Mouse (Mus musculus): Measurements from ENCODE around the gene Cd151. TPM values are rescaled to one million over a fixed set of nuclear protein-coding genes. Genes with fewer than 3 reads are reported as not detected.

Gene Cd151
- polyA plus RNA-seq, 1 experiment, result 99.0 TPM

DNA sequence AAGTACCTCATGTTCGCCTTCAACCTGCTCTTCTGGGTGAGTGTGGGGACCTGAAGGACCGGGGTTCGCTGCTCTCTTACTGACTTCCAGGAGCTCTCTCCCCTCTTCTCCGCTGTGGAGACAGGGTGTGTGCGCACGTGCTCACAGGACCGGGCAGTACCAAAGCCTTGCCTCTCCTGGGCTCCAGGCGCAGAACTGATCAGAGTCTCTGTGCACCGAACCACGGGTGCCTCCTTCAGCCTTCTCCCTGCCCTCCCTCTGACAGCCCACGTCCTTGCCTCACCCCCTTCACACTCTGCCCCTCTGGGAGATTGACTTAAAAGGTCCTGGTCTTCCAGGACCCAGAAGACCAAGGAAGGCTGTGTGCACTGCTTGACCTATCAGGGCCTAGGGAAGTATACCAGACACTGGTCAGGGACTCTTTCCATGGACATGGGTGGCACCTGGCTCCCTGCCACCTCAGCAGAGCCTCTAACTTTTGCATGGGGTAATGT is 15.4 kb downstream of the Cd151 start:
- TF ChIP-seq EP300 (IDR thresholded peaks at IDR 0.05; ENCODE audit: insufficient read depth, low read depth, low read length) (no peak), POLR2A (IDR thresholded peaks at IDR 0.05; ENCODE audit: insufficient read depth, low read length) (no peak), CTCF (IDR thresholded peaks at IDR 0.05; ENCODE audit: low read depth, low read length) (no peak)
- H3K27me3 ChIP-seq (ENCODE audit: control insufficient read depth, insufficient read depth, low read length, poor library complexity, severe bottlenecking), result no peaks in the 10 kb centered on the region
- H3K27ac ChIP-seq (ENCODE audit: insufficient read depth, low read length), result no peak overlapping the region
- peak overlapping the region; percentile 74 for H3K4me3 ChIP-seq (ENCODE audit: low read depth, low read length)
- peaks cover 5% of the 10 kb centered on the region for H3K4me1 ChIP-seq (ENCODE audit: control insufficient read depth, insufficient read depth, low read length)
- H3K9ac ChIP-seq (ENCODE audit: low read depth, poor library complexity, severe bottlenecking), result peak overlapping the region; percentile 67
- no peaks in the 10 kb centered on the region for H3K9me3 ChIP-seq (replicated peaks; ENCODE audit: control insufficient read depth, insufficient read depth, low read length, poor library complexity, severe bottlenecking)
- no peaks in the 10 kb centered on the region for H3K36me3 ChIP-seq (ENCODE audit: control insufficient read depth, insufficient read depth, low read length, poor library complexity, severe bottlenecking)

DNA sequence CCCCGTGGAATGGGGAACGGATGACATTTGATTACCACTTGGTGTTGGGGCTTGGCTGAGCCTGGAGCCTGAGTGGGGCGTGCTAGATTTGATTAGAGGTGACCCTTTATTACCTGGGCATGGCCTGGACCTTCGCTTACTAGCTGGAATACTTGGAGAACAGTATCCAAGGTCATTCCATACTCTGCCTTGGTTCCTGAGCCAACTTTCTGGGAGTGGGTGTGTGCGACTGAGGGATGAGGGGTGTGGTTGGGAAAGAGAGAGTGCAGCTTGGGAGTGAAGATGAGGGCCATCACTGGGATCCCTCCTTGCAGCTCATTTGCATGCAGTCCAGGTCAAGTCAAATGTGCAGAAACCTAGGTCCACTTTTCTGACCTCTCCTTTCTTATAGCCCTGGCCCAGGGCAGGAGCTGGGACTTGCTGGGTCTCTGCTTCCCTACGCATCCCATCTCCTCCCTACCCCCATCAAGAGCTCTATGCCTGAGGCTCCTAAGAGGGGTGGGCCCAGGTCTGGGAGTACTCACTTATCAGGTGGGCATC is 16.0 kb downstream of the Cd151 start:
- no peaks in the 10 kb centered on the region for H3K9me3 ChIP-seq (replicated peaks; ENCODE audit: control insufficient read depth, insufficient read depth, low read length, poor library complexity, severe bottlenecking)
- peaks cover 5% of the 10 kb centered on the region for H3K4me1 ChIP-seq (ENCODE audit: control insufficient read depth, insufficient read depth, low read length)
- no peaks in the 10 kb centered on the region for H3K36me3 ChIP-seq (ENCODE audit: control insufficient read depth, insufficient read depth, low read length, poor library complexity, severe bottlenecking)
- no peak overlapping the region for H3K9ac ChIP-seq (ENCODE audit: low read depth, poor library complexity, severe bottlenecking)
- H3K27ac ChIP-seq (ENCODE audit: insufficient read depth, low read length), result no peak overlapping the region
- H3K4me3 ChIP-seq (ENCODE audit: low read depth, low read length), result no peak overlapping the region
- no peaks in the 10 kb centered on the region for H3K27me3 ChIP-seq (ENCODE audit: control insufficient read depth, insufficient read depth, low read length, poor library complexity, severe bottlenecking)
- TF ChIP-seq EP300 (IDR thresholded peaks at IDR 0.05; ENCODE audit: insufficient read depth, low read depth, low read length) (no peak), POLR2A (IDR thresholded peaks at IDR 0.05; ENCODE audit: insufficient read depth, low read length) (no peak), CTCF (IDR thresholded peaks at IDR 0.05; ENCODE audit: low read depth, low read length) (no peak)

DNA sequence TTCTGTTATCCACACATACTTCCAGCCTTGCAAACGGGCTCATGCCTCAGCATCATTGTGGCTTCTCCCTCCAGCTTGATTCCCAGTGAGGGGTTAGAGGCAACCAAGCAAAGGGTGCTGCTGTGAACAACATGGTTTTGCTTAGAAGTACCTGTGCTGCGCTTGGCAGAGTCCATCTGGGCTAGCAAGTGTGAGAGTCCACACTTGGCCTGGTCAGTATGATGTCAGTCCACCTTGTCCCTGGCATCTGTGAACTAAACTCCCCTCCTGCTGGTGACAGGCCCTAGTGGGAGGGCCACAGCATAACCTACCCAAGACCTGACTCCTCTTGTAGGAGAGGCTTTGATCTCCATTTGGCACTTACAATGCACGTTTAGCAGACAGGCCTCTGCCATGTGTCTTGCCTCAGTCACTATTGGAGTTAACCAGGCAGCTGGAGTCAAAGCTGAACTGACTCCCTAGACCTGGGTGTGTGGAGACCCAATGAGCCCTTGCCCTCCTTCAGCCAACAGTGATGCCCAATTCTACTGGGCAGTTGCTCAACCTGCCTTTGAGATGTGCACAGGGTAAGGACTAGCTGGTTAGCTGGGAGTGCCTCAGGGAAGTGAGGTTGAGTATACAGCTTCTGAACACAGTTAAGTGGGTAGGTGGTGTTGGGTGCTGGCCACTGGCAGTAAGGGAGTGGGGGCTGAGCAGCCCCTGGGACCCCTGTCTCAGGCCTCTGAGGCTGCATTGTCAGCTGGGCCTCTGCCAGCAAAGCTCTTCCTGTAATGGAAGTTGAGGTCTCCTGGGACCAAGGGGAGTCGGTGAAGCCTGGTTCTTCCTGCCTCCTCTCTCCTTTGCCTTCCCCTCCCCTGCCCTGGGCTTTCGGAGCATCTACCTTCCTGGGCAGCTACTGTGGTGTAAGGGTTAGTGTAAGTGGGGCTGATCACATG is 17.3 kb downstream of the Cd151 start:
- Histone ChIP-seq H3K27ac (ENCODE audit: insufficient read depth, low read length) (no peak overlapping the region), H3K9ac (ENCODE audit: low read depth, poor library complexity, severe bottlenecking) (no peak overlapping the region), H3K4me3 (ENCODE audit: low read depth, low read length) (no peak overlapping the region), H3K36me3 (ENCODE audit: control insufficient read depth, insufficient read depth, low read length, poor library complexity, severe bottlenecking) (no peaks in the 10 kb centered on the region), H3K4me1 (ENCODE audit: control insufficient read depth, insufficient read depth, low read length) (peaks cover 5% of the 10 kb centered on the region), H3K9me3 (replicated peaks; ENCODE audit: control insufficient read depth, insufficient read depth, low read length, poor library complexity, severe bottlenecking) (no peaks in the 10 kb centered on the region), H3K27me3 (ENCODE audit: control insufficient read depth, insufficient read depth, low read length, poor library complexity, severe bottlenecking) (no peaks in the 10 kb centered on the region)
- TF ChIP-seq POLR2A (IDR thresholded peaks at IDR 0.05; ENCODE audit: insufficient read depth, low read length) (no peak), CTCF (IDR thresholded peaks at IDR 0.05; ENCODE audit: low read depth, low read length) (no peak)

DNA sequence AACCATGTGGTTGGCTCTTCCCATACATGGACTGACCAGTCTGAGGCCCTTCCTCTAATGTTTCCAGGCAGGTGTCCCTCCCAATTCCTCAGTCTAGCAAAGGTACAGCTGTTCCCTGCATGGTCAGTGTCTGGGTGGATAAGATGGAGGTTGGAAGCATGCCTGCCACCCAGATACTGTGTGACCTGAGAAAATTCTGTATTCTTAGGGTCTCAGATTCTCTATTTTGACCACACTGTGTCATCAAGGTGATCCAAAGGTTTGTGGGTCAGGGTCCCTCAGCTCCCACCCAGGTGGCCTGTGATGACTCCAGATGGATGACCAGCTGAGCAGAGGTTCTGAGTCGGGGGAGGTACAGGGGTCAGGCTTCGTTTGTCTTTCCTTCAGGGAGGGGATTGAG is 18.0 kb downstream of the Cd151 start:
- TF ChIP-seq EP300 (IDR thresholded peaks at IDR 0.05; ENCODE audit: insufficient read depth, low read depth, low read length) (no peak), CTCF (IDR thresholded peaks at IDR 0.05; ENCODE audit: low read depth, low read length) (no peak), POLR2A (IDR thresholded peaks at IDR 0.05; ENCODE audit: insufficient read depth, low read length) (no peak)
- no peaks in the 10 kb centered on the region for H3K9me3 ChIP-seq (replicated peaks; ENCODE audit: control insufficient read depth, insufficient read depth, low read length, poor library complexity, severe bottlenecking)
- H3K36me3 ChIP-seq (ENCODE audit: control insufficient read depth, insufficient read depth, low read length, poor library complexity, severe bottlenecking), result no peaks in the 10 kb centered on the region
- no peaks in the 10 kb centered on the region for H3K27me3 ChIP-seq (ENCODE audit: control insufficient read depth, insufficient read depth, low read length, poor library complexity, severe bottlenecking)
- H3K27ac ChIP-seq (ENCODE audit: insufficient read depth, low read length), result no peak overlapping the region
- H3K4me1 ChIP-seq (ENCODE audit: control insufficient read depth, insufficient read depth, low read length), result peaks cover 5% of the 10 kb centered on the region
- H3K4me3 ChIP-seq (ENCODE audit: low read depth, low read length), result no peak overlapping the region
- no peak overlapping the region for H3K9ac ChIP-seq (ENCODE audit: low read depth, poor library complexity, severe bottlenecking)

DNA sequence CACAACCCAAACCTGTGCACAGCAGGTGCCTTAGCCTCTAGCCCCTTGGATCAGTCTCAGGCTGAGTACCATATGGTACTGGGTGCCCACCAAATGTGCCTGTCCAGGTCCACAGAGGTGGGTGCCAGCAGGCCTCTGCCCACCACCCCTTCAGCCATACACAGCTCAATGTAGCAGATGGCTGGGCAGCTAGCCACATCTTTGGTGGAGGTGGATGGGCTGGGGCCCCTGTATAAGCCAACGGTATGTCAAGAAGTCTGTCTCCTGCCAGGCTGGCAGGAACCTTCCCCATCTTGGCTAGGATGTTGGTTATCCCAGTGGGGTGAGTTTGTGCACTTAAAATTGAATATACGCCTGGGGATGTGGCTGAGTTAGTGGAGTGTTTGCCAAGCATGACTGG is 18.4 kb downstream of the Cd151 start:
- Histone ChIP-seq H3K27me3 (ENCODE audit: control insufficient read depth, insufficient read depth, low read length, poor library complexity, severe bottlenecking) (no peaks in the 10 kb centered on the region), H3K36me3 (ENCODE audit: control insufficient read depth, insufficient read depth, low read length, poor library complexity, severe bottlenecking) (no peaks in the 10 kb centered on the region), H3K4me3 (ENCODE audit: low read depth, low read length) (no peak overlapping the region), H3K9me3 (replicated peaks; ENCODE audit: control insufficient read depth, insufficient read depth, low read length, poor library complexity, severe bottlenecking) (no peaks in the 10 kb centered on the region), H3K4me1 (ENCODE audit: control insufficient read depth, insufficient read depth, low read length) (peaks cover 5% of the 10 kb centered on the region), H3K27ac (ENCODE audit: insufficient read depth, low read length) (no peak overlapping the region), H3K9ac (ENCODE audit: low read depth, poor library complexity, severe bottlenecking) (no peak overlapping the region)
- no peak for TF ChIP-seq POLR2A (IDR thresholded peaks at IDR 0.05; ENCODE audit: insufficient read depth, low read length)
- no peak for TF ChIP-seq CTCF (IDR thresholded peaks at IDR 0.05; ENCODE audit: low read depth, low read length)
- TF ChIP-seq EP300 (IDR thresholded peaks at IDR 0.05; ENCODE audit: insufficient read depth, low read depth, low read length), result no peak

DNA sequence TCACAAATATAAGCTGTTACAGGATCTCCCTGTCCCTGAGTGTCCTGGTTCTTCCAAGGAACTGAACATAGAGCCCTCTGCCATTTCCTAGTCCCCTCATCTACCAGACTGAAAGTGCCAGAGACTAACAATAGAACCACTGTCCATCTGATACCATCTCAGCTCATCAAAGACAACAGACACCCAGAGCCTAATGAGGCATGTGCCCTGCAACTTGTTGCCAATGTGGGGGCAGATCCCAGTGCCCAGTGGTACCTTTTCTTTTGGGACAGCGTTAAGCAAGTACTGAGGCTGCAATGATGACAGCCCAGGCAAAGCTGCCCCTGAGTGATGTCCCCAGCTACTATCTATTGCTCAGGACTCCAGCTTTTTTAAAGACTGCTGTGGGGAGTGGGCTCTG is 19.0 kb downstream of the Cd151 start:
- peaks cover 5% of the 10 kb centered on the region for H3K4me1 ChIP-seq (ENCODE audit: control insufficient read depth, insufficient read depth, low read length)
- H3K4me3 ChIP-seq (ENCODE audit: low read depth, low read length), result no peak overlapping the region
- H3K36me3 ChIP-seq (ENCODE audit: control insufficient read depth, insufficient read depth, low read length, poor library complexity, severe bottlenecking), result no peaks in the 10 kb centered on the region
- H3K9me3 ChIP-seq (replicated peaks; ENCODE audit: control insufficient read depth, insufficient read depth, low read length, poor library complexity, severe bottlenecking), result no peaks in the 10 kb centered on the region
- no peak for TF ChIP-seq EP300 (IDR thresholded peaks at IDR 0.05; ENCODE audit: insufficient read depth, low read depth, low read length)
- TF ChIP-seq POLR2A (IDR thresholded peaks at IDR 0.05; ENCODE audit: insufficient read depth, low read length), result no peak
- no peak for TF ChIP-seq CTCF (IDR thresholded peaks at IDR 0.05; ENCODE audit: low read depth, low read length)
- H3K9ac ChIP-seq (ENCODE audit: low read depth, poor library complexity, severe bottlenecking), result no peak overlapping the region
- H3K27ac ChIP-seq (ENCODE audit: insufficient read depth, low read length), result no peak overlapping the region
- no peaks in the 10 kb centered on the region for H3K27me3 ChIP-seq (ENCODE audit: control insufficient read depth, insufficient read depth, low read length, poor library complexity, severe bottlenecking)
